Comparison of ENCODE assay signal across 9 mouse cellular contexts in genomic region chr10:80130403-80131031, GRCm38 (mm10). TPM values are rescaled to one million over a fixed set of nuclear protein-coding genes. Genes with fewer than 3 reads are reported as not detected.
DNase-seq lines count a peak whose midpoint lies in the region; ATAC-seq and TF ChIP-seq lines count a peak whose summit lies in the region.
"Had no signal": no experiment of that assay in that cellular context is flagged by ENCODE, and none has a peak within 500 bp of the region (broad histone marks: within the 10 kb centered on the region; RNA-seq: fewer than 3 reads in every experiment).

No protein-coding gene starts in this region.

- ATAC-seq in lung, postnatal 0 days = 0 out of 2 replicates have a peak, but pooled peaks have one; percentile 7
- ATAC-seq in midbrain, postnatal 0 days (ENCODE audit: low FRiP score) = no peak; the same call in 1 of the 2 replicates

- intact Hi-C loops in left cerebral cortex, postnatal 4 days (cut with DNase I) = no loop called here

- H3K9me3 ChIP-seq in lung, postnatal 0 days (ENCODE audit: low read length) = no peaks in the 10 kb centered on the region
- H3K9me3 ChIP-seq in midbrain, postnatal 0 days (ENCODE audit: low read length) = no peaks in the 10 kb centered on the region
- H3K9me3 ChIP-seq: forebrain, embryonic 12.5 days had no signal

- no peak for TF ChIP-seq POLR2A in cerebellum, adult 2 months (IDR thresholded peaks at IDR 0.05; ENCODE audit: borderline replicate concordance, insufficient read depth, low read length)

- H3K4me3 ChIP-seq in cerebellum, adult 2 months (replicated peaks; ENCODE audit: insufficient read depth, low read depth, low read length) = no peak overlapping the region
- no peak overlapping the region for H3K4me3 ChIP-seq in lung, postnatal 0 days (ENCODE audit: low read depth, low read length)
- H3K4me3 ChIP-seq in midbrain, postnatal 0 days (ENCODE audit: low read depth, low read length) = no peak overlapping the region

- H3K36me3 ChIP-seq in lung, postnatal 0 days (ENCODE audit: insufficient read depth, low read length) = peaks cover 28% of the 10 kb centered on the region
- peaks cover 88% of the 10 kb centered on the region for H3K36me3 ChIP-seq in midbrain, postnatal 0 days (ENCODE audit: insufficient read depth, low read length)

- peaks cover 44% of the 10 kb centered on the region for H3K4me1 ChIP-seq in cerebellum, adult 2 months (ENCODE audit: control insufficient read depth, insufficient read depth, low read length)
- H3K4me1 ChIP-seq in lung, postnatal 0 days (ENCODE audit: insufficient read depth, low read depth, low read length) = no peaks in the 10 kb centered on the region
- H3K4me1 ChIP-seq in midbrain, postnatal 0 days (ENCODE audit: insufficient read depth, low read length) = 0 out of 2 replicates have a peak, but pooled peaks cover 5% of the 10 kb centered on the region

- no peak overlapping the region for H3K9ac ChIP-seq in lung, postnatal 0 days (replicated peaks; ENCODE audit: low read depth)
- no peak overlapping the region for H3K9ac ChIP-seq in midbrain, postnatal 0 days (replicated peaks; ENCODE audit: low read length, poor library complexity, severe bottlenecking)
- H3K9ac ChIP-seq: forebrain, embryonic 12.5 days had no signal

- DNase-seq in cerebellum, adult 2 months = peak in 1 of 2 experiments; percentile 35
- DNase-seq in cerebellum, adult 9-10 months = no peak
- peak; percentile 32 for DNase-seq in lung, postnatal 0 days (ENCODE audit: low spot score)
- DNase-seq in lung, postnatal 14 days = no peak
- peak; percentile 79 to 80 for DNase-seq in kidney, adult 8-10 months
- no peak for DNase-seq in midbrain, postnatal 0 days (ENCODE audit: low spot score)
- DNase-seq in left cerebral cortex, postnatal 4 days = no peak
- DNase-seq in urinary bladder, postnatal 25 days (ENCODE audit: low spot score) = no peak

- TF ChIP-seq CTCF in cerebellum, adult 2 months (IDR thresholded peaks at IDR 0.05; ENCODE audit: borderline replicate concordance, insufficient read depth, low read depth, low read length) = no peak
- TF ChIP-seq CTCF in lung, postnatal 0 days (IDR thresholded peaks at IDR 0.05) = no peak
- TF ChIP-seq CTCF in midbrain, postnatal 0 days (IDR thresholded peaks at IDR 0.05) = no peak

- peak overlapping the region; percentile 80 for H3K27ac ChIP-seq in cerebellum, adult 2 months (ENCODE audit: insufficient read depth, low read length)
- no peak overlapping the region for H3K27ac ChIP-seq in lung, postnatal 0 days (ENCODE audit: low read length)
- peak overlapping the region; percentile 67; the same call in 1 of the 2 replicates for H3K27ac ChIP-seq in midbrain, postnatal 0 days (ENCODE audit: low read depth, low read length)

- TF ChIP-seq EP300 in lung, postnatal 0 days (IDR thresholded peaks at IDR 0.05) = no peak

- no peak overlapping the region for H3K4me2 ChIP-seq in lung, postnatal 0 days (replicated peaks; ENCODE audit: low read depth, low read length)
- no peak overlapping the region for H3K4me2 ChIP-seq in midbrain, postnatal 0 days (ENCODE audit: low read depth, low read length, poor library complexity, severe bottlenecking)

- WGBS in cerebellum, adult 2 months = 67% methylated on average over 18 of the region's 18 CpGs
- WGBS in lung, postnatal 0 days = 71% methylated on average over 18 of the region's 18 CpGs
- 82% methylated on average over 18 of the region's 18 CpGs for WGBS in midbrain, postnatal 0 days

- H3K27me3 ChIP-seq in cerebellum, adult 2 months (ENCODE audit: control insufficient read depth, insufficient read depth, low read length) = no peaks in the 10 kb centered on the region
- H3K27me3 ChIP-seq in lung, postnatal 0 days (replicated peaks; ENCODE audit: insufficient read depth, low read length) = no peaks in the 10 kb centered on the region
- H3K27me3 ChIP-seq in midbrain, postnatal 0 days (ENCODE audit: insufficient read depth, low read length) = no peaks in the 10 kb centered on the region

RNA-seq across cellular contexts. Expression of gene Atp5d, which starts 7.9 kb away (rescaled TPM):
- 736 and 758 TPM in 2 replicates for polyA plus RNA-seq in cerebellum, adult 2 months (2012; rRNA removed)
- polyA plus RNA-seq in lung, postnatal 0 days (2015; fragmentation: Nextera tagmentation; extraction: Ambion mirVana) = 463 and 491 TPM in 2 replicates
- total RNA-seq in midbrain, postnatal 0 days (2014; rRNA removed) = 231 and 259 TPM in 2 replicates
- polyA plus RNA-seq in midbrain, postnatal 0 days (2015; fragmentation: Nextera tagmentation; extraction: Ambion mirVana) = 607 and 661 TPM in 2 replicates
- total RNA-seq in left cerebral cortex, postnatal 4 days (2021) = 100 to 1,000 TPM; 247 to 270 TPM

RNA-seq across cellular contexts. Expression of gene Cbarp, which starts 10.1 kb away (rescaled TPM):
- 147 and 151 TPM in 2 replicates for polyA plus RNA-seq in cerebellum, adult 2 months (2012; rRNA removed)
- polyA plus RNA-seq in lung, postnatal 0 days (2015; fragmentation: Nextera tagmentation; extraction: Ambion mirVana) = 5.1 and 5.5 TPM in 2 replicates
- total RNA-seq in midbrain, postnatal 0 days (2014; rRNA removed) = 273 and 276 TPM in 2 replicates
- 120 and 121 TPM in 2 replicates for polyA plus RNA-seq in midbrain, postnatal 0 days (2015; fragmentation: Nextera tagmentation; extraction: Ambion mirVana)
- 100 to 1,000 TPM; 299 to 316 TPM for total RNA-seq in left cerebral cortex, postnatal 4 days (2021)

RNA-seq across cellular contexts. Expression of gene Stk11, which starts 14.9 kb away (rescaled TPM):
- 110 and 112 TPM in 2 replicates for polyA plus RNA-seq in cerebellum, adult 2 months (2012; rRNA removed)
- polyA plus RNA-seq in lung, postnatal 0 days (2015; fragmentation: Nextera tagmentation; extraction: Ambion mirVana) = 19.0 and 19.8 TPM in 2 replicates
- 84.0 and 97.3 TPM in 2 replicates for total RNA-seq in midbrain, postnatal 0 days (2014; rRNA removed)
- polyA plus RNA-seq in midbrain, postnatal 0 days (2015; fragmentation: Nextera tagmentation; extraction: Ambion mirVana) = 12.3 and 12.4 TPM in 2 replicates
- 100 to 1,000 TPM; 100 to 111 TPM for total RNA-seq in left cerebral cortex, postnatal 4 days (2021)

RNA-seq across cellular contexts. Expression of gene Midn, which starts 17.6 kb away (rescaled TPM):
- polyA plus RNA-seq in cerebellum, adult 2 months (2012; rRNA removed) = 26.1 and 26.5 TPM in 2 replicates
- 13.2 and 14.2 TPM in 2 replicates for polyA plus RNA-seq in lung, postnatal 0 days (2015; fragmentation: Nextera tagmentation; extraction: Ambion mirVana)
- 114 and 143 TPM in 2 replicates for total RNA-seq in midbrain, postnatal 0 days (2014; rRNA removed)
- 16.3 and 17.2 TPM in 2 replicates for polyA plus RNA-seq in midbrain, postnatal 0 days (2015; fragmentation: Nextera tagmentation; extraction: Ambion mirVana)
- 100 to 1,000 TPM; 158 to 163 TPM for total RNA-seq in left cerebral cortex, postnatal 4 days (2021)

RNA-seq across cellular contexts. Expression of gene Sbno2, which starts 25.1 kb away (rescaled TPM):
- 25.4 and 28.9 TPM in 2 replicates for polyA plus RNA-seq in cerebellum, adult 2 months (2012; rRNA removed)
- polyA plus RNA-seq in lung, postnatal 0 days (2015; fragmentation: Nextera tagmentation; extraction: Ambion mirVana) = 17.5 and 26.4 TPM in 2 replicates
- total RNA-seq in midbrain, postnatal 0 days (2014; rRNA removed) = 24.3 TPM in 2 replicates
- polyA plus RNA-seq in midbrain, postnatal 0 days (2015; fragmentation: Nextera tagmentation; extraction: Ambion mirVana) = 7.6 TPM in 2 replicates
- total RNA-seq in left cerebral cortex, postnatal 4 days (2021) = 10 to 100 TPM; 28.8 to 30.8 TPM

Comparison
In these comparisons a context has a peak if more than half of its experiments do, and no peak if none do; other contexts are left out.
1. DNase-seq: peak in lung, postnatal 0 days (single experiment) and kidney, adult 8-10 months (2 of 2); none in cerebellum, adult 9-10 months (single experiment), lung, postnatal 14 days (single experiment), midbrain, postnatal 0 days (single experiment), left cerebral cortex, postnatal 4 days (single experiment) and urinary bladder, postnatal 25 days (single experiment).
2. RNA of gene Cbarp, which starts 10.1 kb away (polyA plus RNA-seq): 147 to 151 TPM in cerebellum, adult 2 months and 120 to 121 TPM in midbrain, postnatal 0 days; 5.1 to 5.5 TPM in lung, postnatal 0 days; every median in the first group is over 10 times any median in the second.